In genomic region chr4:138997121-138997520, GRCm38 (mm10) we compare ENCODE assay signal across 15 mouse cellular contexts. TPM values are rescaled to one million over a fixed set of nuclear protein-coding genes. Genes with fewer than 3 reads are reported as not detected.
DNase-seq lines count a peak whose midpoint lies in the region; TF ChIP-seq lines count a peak whose summit lies in the region.
"Had no signal": no experiment of that assay in that cellular context is flagged by ENCODE, and none has a peak within 500 bp of the region (broad histone marks: within the 10 kb centered on the region; RNA-seq: fewer than 3 reads in every experiment).

No protein-coding gene starts in this region.

- H3K27ac ChIP-seq in layer of hippocampus, adult 2 months = no peak overlapping the region
- no peak overlapping the region for H3K27ac ChIP-seq in bone marrow macrophage, adult 2 months (ENCODE audit: insufficient read depth, low read depth, low read length)
- H3K27ac ChIP-seq: limb, embryonic 12.5 days; macrophage had no signal

- H3K4me1 ChIP-seq in bone marrow macrophage, adult 2 months (ENCODE audit: control insufficient read depth, insufficient read depth, low read length) = no peaks in the 10 kb centered on the region
- H3K4me1 ChIP-seq: limb, embryonic 12.5 days had no signal

- DNase-seq in layer of hippocampus, adult 2 months (ENCODE audit: low spot score in 2 of 2) = no peak
- no peak for DNase-seq in layer of hippocampus, postnatal 10 days (ENCODE audit: low spot score in 2 of 2)
- DNase-seq in 416B (ENCODE audit: low read depth) = peak; percentile 31
- DNase-seq in CD4-positive helper T cell, adult 2 months (ENCODE audit: low read depth, low spot score) = peak; percentile 40
- no peak for DNase-seq in retina, embryonic 14.5 days (ENCODE audit: low spot score)
- DNase-seq in thymus, adult 18-20 months = no peak
- DNase-seq: adrenal gland, postnatal 25 days; cerebellum, adult 2 months; heart, adult 18-20 months; kidney, adult 18-20 months; layer of hippocampus, adult 9-11 months had no signal

- TF ChIP-seq CTCF in layer of hippocampus, adult 2 months (conservative IDR thresholded peaks at IDR 0.05) = peak; percentile 63
- 0 out of 2 replicates have a peak, but pooled peaks have one; percentile 19 for TF ChIP-seq CTCF in bone marrow macrophage, adult 2 months (IDR thresholded peaks at IDR 0.05; ENCODE audit: low read depth, low read length)

- H3K4me3 ChIP-seq in layer of hippocampus, adult 2 months = no peak overlapping the region
- no peak overlapping the region for H3K4me3 ChIP-seq in bone marrow macrophage, adult 2 months (ENCODE audit: insufficient read depth, low read length)
- H3K4me3 ChIP-seq: limb, embryonic 12.5 days had no signal

- no peak for TF ChIP-seq POLR2A in bone marrow macrophage, adult 2 months (IDR thresholded peaks at IDR 0.05; ENCODE audit: borderline replicate concordance, low read depth, low read length)

RNA-seq across cellular contexts. Expression of gene Tmco4, which starts 24.4 kb away (rescaled TPM):
- 1 to 10 TPM; 1.6 to 4.2 TPM for total RNA-seq in layer of hippocampus, adult 2 months (2021)
- 1 to 10 TPM; 1.5 to 1.8 TPM for total RNA-seq in layer of hippocampus, postnatal 10 days (2021)
- polyA plus RNA-seq in bone marrow macrophage, adult 2 months (2012; ENCODE audit: insufficient read depth, insufficient read length, missing spikeins) = 5.4 and 6.5 TPM in 2 replicates

RNA-seq across cellular contexts. Expression of gene Rnf186, which starts 30.2 kb away (rescaled TPM):
- total RNA-seq in layer of hippocampus, adult 2 months (2021) = not detected
- not detected for total RNA-seq in layer of hippocampus, postnatal 10 days (2021)
- not detected in 2 replicates for polyA plus RNA-seq in bone marrow macrophage, adult 2 months (2012; ENCODE audit: insufficient read depth, insufficient read length, missing spikeins)
- total RNA-seq: adrenal gland, postnatal 25 days; heart, adult 18-20 months; hematopoietic stem cell, adult 5-6 weeks had no signal
- polyA plus RNA-seq: cerebellum, adult 2 months; limb, embryonic 12.5 days; macrophage had no signal

Comparison
In these comparisons a context has a peak if more than half of its experiments do, and no peak if none do; other contexts are left out.
1. DNase-seq: peak in 416B (single experiment) and CD4-positive helper T cell, adult 2 months (single experiment); none in layer of hippocampus, adult 2 months (0 of 2), layer of hippocampus, postnatal 10 days (0 of 2), retina, embryonic 14.5 days (single experiment) and thymus, adult 18-20 months (0 of 2).